Mouse (Mus musculus): ENCODE results near the gene Gm13871. TPM values are rescaled to one million over a fixed set of nuclear protein-coding genes. Genes with fewer than 3 reads are reported as not detected.

The Gm13871 gene
- not detected for total RNA-seq (2023)

DNA sequence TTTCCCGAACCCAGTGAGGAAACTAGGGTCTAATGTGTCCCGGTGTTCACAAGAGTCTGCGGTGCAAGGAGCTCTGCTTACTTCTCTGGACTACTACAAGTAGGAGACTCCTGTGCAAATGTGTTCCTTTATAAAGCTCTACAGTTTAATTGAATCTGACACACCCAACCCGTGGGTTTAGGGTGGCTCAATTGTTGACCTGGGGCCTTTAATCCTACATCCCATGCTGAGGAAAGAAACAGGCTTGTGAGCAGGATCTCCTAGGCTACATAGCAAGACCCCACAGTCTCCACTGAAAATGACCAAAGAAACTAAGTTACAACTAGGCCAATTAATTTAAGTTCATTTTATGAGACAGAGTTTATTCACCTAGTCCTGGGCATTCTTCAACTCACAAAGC, at the start of gene Gm13871:
Gene Gm13871 (minus strand): TSS at position 101 of the 400 bp plus-strand sequence.

DNA sequence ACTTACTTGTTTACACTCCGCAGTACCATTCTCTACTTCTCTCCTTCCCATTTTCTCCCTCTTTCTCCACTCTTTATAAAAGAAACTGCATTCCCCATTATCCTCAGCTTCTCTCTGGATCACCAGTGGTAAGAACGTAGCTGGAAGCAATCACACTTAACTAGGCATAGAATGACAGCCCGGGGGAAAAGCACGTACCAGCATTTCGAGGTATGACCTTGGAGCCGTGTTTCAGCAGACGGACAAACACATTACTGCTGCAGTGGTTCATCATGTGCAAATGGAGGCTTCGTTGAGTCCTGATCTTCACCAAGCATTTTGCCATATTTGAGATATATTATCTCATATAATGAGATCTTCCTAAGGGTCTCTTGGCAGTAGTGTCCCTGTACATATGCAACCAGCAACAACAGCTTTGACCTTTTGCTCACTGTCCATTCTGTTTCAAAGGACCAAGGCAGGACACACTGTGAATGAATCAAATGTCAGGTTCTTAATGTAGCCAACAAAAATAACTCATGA, 44.7 kb upstream of the Gm13871 start, which contains the start of gene 2310002L09Rik:
Gene 2310002L09Rik (minus strand): TSS at position 472 of the 522 bp plus-strand sequence.

DNA sequence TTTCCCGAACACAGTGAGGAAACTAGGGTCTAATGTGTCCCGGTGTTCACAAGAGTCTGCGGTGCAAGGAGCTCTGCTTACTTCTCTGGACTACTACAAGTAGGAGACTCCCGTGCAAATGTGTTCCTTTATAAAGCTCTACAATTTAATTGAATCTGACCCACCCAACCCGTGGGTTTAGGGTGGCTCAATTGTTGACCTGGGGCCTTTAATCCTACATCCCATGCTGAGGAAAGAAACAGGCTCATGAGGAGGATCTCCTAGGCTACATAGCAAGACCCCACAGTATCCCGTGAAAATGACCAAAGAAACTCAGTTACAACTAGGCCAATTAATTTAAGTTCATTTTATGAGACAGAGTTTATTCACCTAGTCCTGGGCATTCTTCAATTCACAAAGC, 14.9 kb upstream of the Gm13871 start, which contains the start of gene Gm11756:
Gene Gm11756 (minus strand): TSS at position 101 of the 400 bp plus-strand sequence.

DNA sequence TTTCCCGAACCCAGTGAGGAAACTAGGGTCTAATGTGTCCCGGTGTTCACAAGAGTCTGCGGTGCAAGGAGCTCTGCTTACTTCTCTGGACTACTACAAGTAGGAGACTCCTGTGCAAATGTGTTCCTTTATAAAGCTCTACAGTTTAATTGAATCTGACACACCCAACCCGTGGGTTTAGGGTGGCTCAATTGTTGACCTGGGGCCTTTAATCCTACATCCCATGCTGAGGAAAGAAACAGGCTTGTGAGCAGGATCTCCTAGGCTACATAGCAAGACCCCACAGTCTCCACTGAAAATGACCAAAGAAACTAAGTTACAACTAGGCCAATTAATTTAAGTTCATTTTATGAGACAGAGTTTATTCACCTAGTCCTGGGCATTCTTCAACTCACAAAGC, 14.7 kb downstream of the Gm13871 start, which contains the start of gene Gm11757:
Gene Gm11757 (minus strand): TSS at position 101 of the 400 bp plus-strand sequence.

DNA sequence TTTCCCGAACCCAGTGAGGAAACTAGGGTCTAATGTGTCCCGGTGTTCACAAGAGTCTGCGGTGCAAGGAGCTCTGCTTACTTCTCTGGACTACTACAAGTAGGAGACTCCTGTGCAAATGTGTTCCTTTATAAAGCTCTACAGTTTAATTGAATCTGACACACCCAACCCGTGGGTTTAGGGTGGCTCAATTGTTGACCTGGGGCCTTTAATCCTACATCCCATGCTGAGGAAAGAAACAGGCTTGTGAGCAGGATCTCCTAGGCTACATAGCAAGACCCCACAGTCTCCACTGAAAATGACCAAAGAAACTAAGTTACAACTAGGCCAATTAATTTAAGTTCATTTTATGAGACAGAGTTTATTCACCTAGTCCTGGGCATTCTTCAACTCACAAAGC, 29.6 kb downstream of the Gm13871 start, which contains the start of gene Gm11758:
Gene Gm11758 (minus strand): TSS at position 101 of the 400 bp plus-strand sequence.

Other genes with a start within 250 kb of the Gm13871 start
- not detected for gene Gm11239, start 237.6 kb downstream of the Gm13871 start, total RNA-seq (2023)
- gene Gm428, start 222.4 kb downstream of the Gm13871 start, total RNA-seq (2023), result not detected
- not detected for gene Rasef, start 115.0 kb downstream of the Gm13871 start, total RNA-seq (2023)
- not detected for gene Gm11758, start 29.7 kb downstream of the Gm13871 start, total RNA-seq (2023)
- not detected for gene Gm11757, start 14.8 kb downstream of the Gm13871 start, total RNA-seq (2023)
- gene Gm11756, start 14.8 kb upstream of the Gm13871 start, total RNA-seq (2023), result not detected
- gene 2310002L09Rik, start 44.9 kb upstream of the Gm13871 start, total RNA-seq (2023), result not detected
- not detected for gene Frmd3, start 107.5 kb upstream of the Gm13871 start, total RNA-seq (2023)